Mouse (Mus musculus) lung, postnatal 10 days (tissue): ENCODE data around the gene Nelfe.
"Not testable (repeated sequence)": the region's sequence is repeated elsewhere in the genome, so short reads cannot be mapped to it uniquely, and the experiment has no call there.

Experiments used
- DNase-seq: peaks from one replicate; pipeline ENCODE4 v3.0.0; 2021

The Nelfe gene

DNA sequence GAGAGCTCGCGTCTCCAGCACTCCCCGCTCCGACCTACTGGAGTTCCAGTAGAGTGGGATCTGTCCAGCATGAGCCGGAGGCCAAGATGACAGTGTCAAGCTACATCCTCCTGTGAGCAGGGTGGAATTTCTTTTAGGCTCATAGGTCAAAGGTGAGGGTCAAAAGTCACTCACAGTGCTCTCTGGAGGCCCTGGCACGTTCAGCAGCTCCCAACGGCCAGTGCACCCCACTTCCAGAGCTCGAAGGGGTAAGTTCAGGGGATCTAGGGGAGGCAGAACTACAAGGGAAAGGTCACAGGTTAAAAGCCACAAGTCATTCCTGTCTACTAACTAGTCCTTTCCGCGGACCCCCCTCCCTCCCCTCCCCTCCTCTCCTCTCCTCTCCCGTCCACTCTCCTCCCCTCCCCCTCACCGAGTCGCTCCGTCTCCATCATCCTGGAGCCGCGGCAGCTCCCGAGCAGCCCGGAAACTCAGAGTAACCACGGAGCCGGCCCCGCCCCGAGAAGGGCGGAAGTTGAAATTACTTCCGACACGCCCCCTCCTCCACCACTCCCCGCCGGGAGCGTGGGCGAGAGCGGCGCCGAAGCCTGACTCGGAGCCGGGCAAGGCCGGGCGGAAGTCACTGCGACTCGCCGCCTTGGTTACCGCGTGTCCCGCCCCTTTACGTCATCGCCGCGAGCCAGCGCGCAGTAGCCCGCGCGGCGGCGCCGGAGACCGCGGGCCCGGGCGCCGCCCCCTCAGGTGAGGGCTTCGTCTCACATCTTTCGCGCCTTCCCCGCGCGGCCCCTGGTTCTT is at the start of gene Nelfe, which contains the start of gene Skiv2l:
Gene Nelfe (plus strand): TSS at position 670 of the 795 bp plus-strand sequence.
Gene Skiv2l (minus strand): TSS at position 489 of the 795 bp plus-strand sequence.
- peak; percentile 99 for DNase-seq

DNA sequence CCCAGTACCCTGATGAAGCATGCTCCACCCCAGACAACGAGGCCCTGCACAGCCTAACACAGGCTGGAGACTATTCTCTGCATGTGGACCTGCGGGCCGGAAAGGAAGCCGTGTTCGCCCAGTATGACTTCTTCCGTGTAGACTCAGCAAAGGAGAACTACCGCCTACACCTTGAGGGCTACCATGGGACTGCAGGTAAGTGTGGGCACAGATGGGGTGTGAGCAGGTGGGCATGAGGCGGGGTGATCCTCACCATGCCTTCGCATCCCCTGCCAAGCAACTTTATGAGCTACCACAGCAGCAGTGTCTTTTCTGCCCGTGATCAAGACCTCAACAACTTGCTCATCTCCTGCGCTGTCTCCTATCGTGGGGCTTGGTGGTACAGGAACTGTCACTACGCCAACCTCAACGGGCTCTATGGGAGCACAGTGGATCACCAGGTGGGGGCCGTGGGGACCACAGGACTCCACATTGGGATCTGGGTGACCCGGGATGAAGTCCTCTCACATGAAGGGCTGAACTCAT is 49.3 kb upstream of the Nelfe start:
- DNase-seq, result not testable (repeated sequence)

DNA sequence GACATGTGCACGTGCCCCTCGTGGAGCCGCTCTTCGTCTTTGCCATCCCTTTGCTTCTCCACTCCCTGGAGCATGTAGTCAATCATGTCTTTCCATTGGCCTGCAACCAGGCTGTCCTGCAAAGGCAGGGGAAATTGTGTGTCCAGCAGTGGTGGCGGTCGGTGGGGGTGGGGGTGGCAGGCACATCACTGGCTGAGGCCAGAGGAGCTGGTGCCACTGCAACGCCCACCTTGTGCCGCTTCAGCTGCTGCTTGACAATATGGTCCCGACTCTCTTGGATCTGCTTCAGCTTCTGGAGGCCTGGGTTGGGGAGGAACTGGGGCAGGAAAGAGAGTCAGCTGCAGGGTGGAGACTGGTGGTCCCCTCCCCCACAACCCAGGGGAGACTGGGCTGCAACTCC is 47.4 kb upstream of the Nelfe start:
- DNase-seq, result not testable (repeated sequence)

DNA sequence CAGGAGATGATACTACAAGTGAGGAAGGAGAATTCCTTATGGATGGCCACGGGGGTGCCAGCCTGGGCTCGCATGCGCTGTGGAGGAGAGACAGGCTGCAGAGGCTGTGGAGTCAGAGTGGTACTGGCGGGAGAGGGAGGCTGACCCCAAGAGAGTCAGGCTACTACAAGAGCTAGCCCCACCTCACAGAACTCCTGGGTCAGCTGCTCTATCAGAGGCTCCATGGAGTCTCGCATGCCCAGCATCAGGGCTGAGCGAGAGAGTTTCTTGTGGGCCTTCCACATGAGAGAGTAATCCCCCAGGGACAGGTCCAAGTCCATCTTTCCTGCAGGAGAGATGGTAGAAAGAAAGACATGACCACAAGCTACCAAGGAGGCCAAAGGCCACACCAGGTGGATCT is 46.8 kb upstream of the Nelfe start:
- DNase-seq, result not testable (repeated sequence)

DNA sequence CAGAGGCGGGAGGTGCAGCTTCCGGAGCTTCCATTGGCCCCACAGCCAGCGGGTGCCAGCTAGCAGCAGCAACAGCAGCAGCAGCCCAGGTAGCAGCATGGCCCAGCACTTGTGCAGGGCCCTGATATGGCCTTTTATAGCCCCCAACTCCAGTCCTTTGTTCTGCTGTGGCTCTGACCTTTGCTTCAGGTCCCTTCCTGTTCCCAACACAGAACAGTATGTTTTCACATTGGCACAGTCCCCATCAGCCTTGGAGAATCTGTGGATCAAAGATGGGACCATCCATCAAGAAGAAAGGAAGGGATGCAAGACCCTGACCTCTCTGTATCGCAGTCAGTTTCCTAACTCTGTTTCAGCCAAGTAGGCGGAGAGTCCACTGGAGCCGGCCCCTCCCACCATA is 45.9 kb upstream of the Nelfe start, which contains the start of gene Cyp21a1:
Gene Cyp21a1 (minus strand): TSS at position 261 of the 400 bp plus-strand sequence.
- not testable (repeated sequence) for DNase-seq

DNA sequence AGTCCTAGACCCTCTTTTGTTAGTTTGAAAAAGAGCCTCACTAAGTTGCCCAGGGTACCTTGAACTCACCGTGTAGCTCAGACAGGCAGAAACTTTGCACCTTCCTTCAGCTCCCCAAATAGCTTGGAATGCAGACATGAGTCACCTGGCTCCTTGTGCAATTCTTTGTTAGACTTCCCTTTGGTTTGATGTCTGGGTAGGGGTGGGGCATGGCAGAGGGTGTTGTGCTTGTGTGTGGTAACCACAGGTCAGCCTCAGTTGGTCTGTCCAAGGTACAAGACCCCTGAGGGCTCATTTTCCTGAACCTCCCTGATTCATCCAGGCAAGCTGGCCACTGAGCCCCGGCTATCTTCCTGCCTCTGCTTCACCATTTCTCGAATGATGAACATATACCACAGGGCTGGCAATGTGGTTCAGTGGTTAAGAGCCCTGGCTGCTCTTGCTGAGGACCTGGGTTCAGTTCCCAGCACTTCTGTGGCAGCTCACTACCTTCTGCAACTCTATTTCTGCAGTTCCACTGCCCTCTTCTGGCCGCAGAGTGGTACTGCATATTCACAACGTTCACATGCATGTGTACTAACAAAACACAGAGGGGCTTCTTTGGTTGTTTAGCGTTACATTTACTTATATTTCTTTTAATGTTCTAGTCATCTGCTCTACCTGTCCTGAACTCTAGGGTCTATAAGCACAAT is 45.2 kb upstream of the Nelfe start:
- no peak for DNase-seq

DNA sequence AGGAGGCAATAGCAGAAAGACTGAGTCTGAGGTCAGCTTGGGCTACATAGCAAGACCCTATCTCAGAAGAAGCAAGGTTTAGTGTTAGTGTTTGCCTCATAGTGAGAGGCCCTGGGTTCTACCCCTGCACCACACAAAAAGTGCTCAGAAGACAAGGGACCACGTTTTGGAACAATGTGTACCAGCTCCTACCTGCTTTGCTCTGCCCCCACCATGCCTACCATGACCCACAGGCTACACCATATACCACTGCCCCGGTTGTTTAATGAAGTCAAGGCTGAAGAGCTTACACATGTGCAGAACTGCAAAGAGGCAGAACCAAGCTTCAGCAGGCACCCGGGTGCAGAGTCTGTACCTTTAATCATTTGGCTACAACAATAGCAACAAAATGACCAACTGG is 43.0 kb upstream of the Nelfe start:
- DNase-seq, result no peak

DNA sequence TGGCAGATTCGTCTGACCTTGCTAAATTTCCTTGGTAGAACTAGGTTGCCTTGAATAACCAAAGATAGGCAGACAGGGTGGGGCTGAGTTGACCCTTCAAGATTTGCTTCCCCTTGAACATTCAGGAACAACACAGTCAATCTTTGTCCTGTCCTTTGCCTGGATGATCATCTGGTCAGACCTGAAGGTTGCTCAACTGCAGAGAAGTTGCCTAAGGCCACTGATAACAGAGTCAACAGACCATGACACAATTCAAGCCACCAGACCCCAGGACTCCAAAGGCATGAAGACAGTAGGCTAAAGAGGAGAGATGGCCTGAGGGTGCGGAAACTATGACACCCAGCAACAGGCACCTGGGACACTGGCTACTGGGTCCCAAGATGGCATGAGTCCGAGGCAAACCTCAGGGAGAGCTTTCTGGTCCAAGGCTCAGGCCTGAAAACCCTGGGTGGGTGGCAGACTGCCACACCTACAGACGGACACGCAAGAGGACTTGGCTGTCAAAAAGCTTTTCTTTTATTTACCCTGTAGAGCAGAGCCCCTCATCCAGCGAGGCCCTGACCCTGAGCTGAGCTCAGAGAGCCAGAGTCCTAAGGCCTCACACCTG is 41.5 kb upstream of the Nelfe start:
- DNase-seq, result no peak

DNA sequence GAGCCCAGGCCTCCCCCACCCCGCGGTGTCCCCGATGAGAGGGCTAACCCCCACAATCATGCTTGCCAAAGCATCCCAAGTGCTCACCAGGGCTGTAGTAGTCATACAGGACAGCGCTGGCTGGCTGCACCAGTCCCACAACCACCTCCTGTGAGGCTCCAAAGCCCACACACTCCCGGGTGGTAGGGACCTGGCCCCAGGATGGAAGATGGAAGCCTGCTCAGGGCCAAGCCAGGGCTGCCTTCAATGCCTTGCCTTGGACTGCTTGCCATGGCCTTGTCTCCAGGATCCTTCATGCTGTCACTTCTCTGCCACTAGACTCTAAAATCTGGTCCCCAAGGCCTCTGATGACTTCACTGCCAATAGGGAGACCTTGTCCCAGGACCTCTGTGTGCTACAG is 39.8 kb upstream of the Nelfe start:
- not testable (repeated sequence) for DNase-seq

DNA sequence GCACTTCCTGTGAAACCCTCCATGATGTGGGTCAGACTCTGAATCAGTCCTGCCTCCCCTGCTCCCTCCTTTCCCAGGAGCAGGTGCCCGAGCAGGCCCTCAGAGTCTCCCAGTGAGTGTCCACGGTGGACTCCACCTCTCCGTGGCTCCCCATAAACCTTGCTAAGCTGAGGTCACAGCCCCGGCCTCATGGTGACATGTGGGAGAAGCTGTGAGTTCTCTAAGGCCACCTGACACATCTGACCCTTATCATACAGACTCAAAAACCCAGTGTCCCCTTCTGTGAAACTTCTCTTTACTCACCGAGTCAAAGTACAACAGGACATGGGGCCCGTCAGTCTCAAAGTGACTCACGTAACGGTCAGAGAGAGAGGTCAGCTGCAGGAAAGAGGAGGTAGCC is 39.4 kb upstream of the Nelfe start:
- DNase-seq, result not testable (repeated sequence)

DNA sequence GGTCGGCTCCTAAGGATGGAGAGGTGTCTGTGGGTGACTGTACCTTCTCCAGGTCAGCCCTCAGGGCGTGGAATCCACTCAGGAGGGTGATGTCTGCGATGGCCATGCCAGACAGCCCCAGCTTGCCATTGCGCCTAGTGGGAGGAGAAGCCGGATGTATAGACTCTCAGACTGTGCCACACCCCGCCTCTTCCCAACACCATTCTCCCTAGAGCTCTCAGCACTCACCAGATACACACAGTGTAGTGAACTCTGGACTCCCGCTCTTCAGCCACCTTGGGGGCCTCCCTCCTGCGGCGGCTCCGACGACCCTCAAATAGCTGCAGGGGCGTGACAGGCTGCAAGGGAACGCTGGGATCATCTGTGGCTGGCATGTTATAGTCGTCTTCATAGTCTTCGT is 38.9 kb upstream of the Nelfe start:
- DNase-seq, result no peak

DNA sequence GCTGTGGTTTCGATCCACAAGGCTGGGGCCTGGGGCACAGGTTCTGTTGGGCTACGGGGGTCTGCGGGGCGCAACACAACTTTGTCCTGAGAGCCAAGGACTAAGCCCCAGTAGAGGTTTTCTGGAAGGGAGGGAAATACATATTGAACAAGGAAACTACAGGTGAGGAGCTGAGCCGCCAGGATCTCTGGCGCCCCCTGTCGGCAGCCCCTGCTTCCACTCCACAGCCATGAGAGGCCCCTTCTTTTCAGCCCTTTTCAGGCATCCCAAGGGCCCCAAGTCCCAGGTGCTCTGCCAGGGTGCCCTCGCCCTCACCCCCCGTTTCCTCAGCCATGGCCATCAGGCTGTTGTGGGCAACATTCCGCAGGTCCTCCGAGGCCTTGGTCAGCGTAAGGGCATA is 36.4 kb upstream of the Nelfe start:
- not testable (repeated sequence) for DNase-seq

DNA sequence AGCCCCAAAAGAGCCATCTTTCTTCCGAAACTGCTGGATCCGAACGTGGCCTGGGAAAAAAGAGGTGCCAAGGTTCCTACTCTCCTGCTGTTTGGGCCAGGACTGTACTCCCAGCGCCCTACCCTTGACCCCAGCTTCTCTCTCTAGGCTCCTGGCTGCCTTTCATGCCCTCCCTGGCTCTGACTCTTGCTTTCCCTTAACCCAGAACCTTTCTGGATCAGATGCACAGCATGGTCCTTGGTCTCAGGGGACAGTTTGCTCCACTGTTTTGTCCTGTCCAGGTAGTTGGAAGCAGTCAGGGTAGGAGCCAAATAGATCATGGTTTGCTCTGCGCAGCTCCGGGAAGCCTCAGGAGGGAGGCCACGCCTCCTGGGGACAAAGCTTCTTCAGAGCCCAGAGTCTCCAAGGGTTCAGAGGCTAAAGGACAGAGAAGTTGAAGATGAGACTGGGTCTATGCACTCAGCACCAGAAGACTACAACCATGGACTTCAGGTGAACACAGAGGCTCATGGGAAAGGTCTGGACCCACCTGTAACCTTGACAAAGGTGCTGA is 35.3 kb upstream of the Nelfe start:
- DNase-seq, result no peak

DNA sequence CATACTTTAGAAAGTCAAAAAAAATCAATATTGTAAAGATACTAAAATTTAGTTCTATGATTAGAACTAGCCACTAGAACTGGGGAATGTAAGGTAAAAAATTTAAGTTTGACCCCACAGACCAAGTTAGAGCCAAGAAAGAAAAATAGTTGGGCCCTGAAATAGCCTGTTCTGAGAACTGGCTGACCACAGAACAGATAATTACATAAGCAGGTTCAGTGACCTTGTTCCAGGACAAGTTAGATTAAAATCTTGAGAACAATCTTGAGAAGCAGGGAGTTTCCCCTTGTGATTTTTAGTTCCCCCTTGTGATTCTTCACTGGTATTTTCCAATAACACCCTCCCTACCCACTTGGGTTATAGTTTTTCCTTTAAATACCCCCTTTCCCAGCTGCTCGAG is 19.4 kb upstream of the Nelfe start:
- DNase-seq, result not testable (repeated sequence)

DNA sequence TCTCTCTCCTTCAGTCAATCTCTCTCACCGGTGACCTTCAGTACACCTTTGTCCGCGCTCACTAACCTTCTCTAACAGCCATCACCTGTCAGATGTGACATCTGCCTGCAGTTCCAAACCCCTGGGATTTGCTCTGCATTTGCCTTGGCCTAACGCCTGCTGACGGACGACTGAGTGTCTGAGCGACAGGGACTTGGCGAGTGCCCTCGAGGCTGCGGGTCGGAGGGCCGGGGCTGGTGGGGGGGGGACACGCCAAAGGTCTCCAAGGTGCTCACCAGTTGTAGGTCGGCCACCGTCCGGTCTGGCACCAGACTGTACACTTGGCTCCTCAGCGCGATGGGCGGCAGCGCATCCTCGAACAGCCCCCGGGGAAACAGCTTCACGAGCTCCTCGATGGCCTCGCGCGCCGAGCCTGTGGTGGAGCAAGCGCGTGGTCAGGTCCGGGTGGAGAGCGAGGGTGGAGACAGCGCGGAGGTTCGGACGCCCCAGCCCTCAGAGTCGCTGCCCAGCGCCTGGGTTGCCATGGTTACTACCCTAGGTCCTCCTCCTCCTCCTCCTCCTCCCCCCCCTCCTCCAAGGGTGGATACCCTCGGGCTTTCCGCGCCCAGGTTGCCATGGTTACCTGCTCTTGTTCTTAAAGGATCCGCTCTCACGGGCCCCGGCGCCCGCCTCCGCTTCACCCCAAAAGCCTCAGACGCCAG is 13.9 kb upstream of the Nelfe start:
- DNase-seq, result no peak

DNA sequence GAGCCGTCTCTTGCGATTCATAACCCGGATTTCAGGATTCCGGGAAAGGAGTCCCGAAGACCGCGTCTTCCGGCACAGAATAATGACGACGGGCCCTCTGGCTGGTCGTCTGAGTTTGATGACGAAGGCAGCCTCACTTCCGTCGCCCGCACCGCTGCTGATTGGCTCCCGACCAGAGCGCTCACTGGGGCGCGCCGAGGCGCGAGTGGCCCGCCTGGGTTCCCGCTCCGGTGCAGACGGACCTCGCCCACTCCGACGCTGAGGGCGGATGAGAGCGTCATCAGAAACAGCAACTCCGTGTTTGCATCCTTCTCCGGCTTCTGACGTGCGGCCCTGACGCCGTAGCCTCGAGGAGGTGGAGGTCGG is 13.4 kb upstream of the Nelfe start, which contains the start of the genes Stk19 and Dxo:
Gene Stk19 (minus strand): TSS at position 90 of the 366 bp plus-strand sequence.
Gene Dxo (plus strand): TSS at position 164 of the 366 bp plus-strand sequence.
- DNase-seq, result peak; percentile 97

DNA sequence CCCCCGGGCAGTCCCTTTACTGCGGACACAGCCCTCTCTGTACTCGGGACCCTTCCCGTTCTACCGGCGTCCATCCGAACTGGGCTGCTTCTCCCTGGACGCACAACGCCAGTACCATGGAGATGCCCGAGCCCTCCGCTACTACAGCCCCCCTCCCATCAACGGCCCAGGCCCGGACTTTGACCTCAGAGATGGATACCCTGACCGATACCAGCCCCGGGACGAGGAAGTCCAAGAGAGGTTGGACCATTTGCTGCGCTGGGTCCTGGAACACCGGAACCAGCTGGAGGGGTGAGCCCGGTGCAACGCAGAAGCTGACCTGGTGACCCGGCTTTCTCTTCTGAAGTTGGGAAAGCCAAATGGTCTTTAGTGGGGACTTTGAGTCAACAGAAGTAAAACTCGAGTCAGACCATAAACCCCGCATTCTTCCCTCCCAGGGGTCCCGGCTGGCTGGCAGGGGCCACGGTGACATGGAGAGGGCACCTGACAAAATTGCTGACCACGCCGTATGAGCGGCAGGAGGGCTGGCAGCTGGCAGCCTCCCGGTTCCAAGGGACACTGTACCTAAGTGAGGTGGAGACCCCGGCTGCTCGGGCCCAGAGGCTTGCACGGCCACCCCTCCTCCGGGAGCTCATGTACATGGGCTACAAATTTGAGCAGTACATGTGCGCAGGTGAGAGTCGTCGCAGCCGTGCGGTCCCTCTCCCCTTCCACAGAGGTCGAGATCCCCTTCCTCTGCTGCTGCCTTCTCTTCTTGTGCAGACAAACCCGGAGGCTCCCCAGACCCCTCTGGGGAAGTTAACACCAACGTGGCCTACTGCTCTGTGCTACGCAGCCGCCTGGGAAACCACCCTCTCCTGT is 12.5 kb upstream of the Nelfe start:
- DNase-seq, result no peak

DNA sequence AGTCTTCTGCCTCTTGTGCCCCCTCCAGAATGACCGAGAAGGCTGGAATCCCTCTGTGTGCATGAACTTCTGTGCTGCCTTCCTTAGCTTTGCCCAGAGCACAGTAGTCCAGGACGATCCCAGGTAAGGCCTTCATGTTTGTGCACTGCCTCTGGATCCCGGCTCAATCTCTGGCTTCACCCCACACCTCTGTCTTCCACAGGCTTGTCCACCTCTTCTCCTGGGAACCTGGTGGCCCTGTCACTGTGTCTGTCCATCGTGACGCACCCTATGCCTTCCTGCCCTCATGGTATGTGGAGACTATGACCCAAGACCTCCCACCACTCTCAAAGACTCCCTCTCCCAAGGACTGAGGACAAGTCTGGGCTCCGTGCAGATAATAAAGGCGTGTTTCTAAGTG is 11.4 kb upstream of the Nelfe start:
- DNase-seq, result no peak

DNA sequence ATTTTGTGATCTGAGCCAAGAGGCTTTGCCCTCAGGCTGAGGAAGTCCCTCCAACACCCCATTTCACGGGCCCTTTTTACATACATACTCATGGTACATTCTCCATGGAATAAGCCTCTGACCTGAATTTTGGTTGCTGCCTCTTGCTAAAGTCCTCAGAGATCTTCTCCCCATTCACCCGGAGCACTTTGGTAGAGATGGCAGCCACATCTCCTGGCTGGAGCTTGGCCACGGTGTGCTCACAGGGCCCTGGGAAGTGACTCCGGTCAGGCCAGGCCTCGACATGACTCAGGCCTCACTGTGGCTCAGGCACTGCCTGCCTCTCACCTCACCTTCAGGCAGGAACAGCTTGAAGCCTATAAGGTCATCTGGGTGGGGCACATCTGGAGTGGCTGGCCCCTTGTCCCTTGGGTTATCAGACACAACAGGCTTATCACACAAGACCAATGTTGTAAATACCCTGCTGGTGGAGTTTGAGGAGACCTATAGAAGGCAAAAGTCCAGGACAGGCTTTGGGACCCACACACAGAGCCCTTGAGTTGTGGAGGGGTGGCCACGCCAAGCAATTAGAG is 9.4 kb upstream of the Nelfe start:
- DNase-seq, result no peak

DNA sequence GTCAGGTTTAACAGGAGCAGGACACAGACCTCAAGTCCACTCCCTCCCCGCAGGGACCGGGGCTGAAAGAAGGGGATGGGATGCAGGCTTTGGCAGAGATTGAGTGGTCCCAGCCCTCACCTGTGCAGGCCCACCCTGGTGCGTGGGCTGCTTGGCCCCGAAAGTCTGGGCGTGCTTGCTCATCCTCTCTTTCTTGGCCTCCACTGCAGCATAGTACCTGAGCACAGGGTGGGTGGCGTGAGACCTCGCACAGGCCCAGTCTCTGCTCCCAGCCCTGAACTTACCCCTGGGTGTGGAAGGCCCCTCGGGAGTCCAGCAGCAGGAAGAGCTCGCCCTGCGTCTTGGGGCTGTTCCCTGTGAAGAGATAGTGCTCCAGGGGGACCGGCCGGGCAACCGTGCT is 5.3 kb upstream of the Nelfe start:
- DNase-seq, result no peak

DNA sequence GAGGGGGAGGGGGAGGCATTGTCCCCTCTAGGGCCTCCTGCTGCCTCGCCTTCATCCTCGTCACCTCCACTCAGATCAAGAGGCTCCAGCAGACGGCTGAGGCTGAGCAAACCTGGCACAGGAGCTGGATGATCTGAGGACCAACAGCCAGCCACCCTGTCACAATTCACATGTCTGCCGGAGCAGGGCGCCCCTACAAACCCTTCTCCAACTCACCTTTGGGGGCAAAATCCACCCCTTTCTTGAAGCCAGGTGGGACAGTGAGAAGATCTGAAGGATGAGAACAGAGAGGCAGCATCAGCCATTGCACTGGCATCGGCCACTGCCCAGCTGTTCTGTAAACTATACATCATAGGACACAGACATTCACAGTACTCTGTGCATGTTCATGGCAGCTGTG is 3.0 kb upstream of the Nelfe start:
- DNase-seq, result no peak
